Mouse (Mus musculus) monocyte, adult 5-6 weeks (primary cell): ENCODE measurements at regions not wholly inside any gene's neighbourhood (a gene's known extent, or its start where the extent isn't known, plus 50 kb on each side); places are given as distances from the start of the nearest gene placed in this dataset.

Source experiments
- ATAC-seq: fragments of 153-309, 156-312 bp; replicated peaks from 2 replicates; pipeline ENCODE4 v1.8.0; 2017; ENCODE audit warnings: mild to moderate bottlenecking; ENCODE audit not compliant: low TSS enrichment, insufficient number of reproducible peaks, severe bottlenecking, poor library complexity, low FRiP score

- no peak for ATAC-seq
Observed at GRCm38 (mm10) chr1:105463819-105464614, 107.5 kb upstream of the Rnf152 start.

GRCm38 (mm10) chr1:105462695-105463094 lies 106.2 kb upstream of the Rnf152 start:
- no peak for ATAC-seq

GRCm38 (mm10) chr1:105455783-105456182 lies 99.3 kb upstream of the Rnf152 start:
- 0 out of 2 replicates have a peak, but pooled peaks have one; percentile 47 for ATAC-seq

- ATAC-seq: no peak
Observed at GRCm38 (mm10) chr1:105454687-105455086, 98.2 kb upstream of the Rnf152 start.

GRCm38 (mm10) chr1:105446212-105446611 lies 89.7 kb upstream of the Rnf152 start:
- ATAC-seq: no peak

- ATAC-seq: no peak
Observed at GRCm38 (mm10) chr1:105443546-105443945, 87.0 kb upstream of the Rnf152 start.

- ATAC-seq: no peak
Observed at GRCm38 (mm10) chr1:105440296-105440695, 83.8 kb upstream of the Rnf152 start.

GRCm38 (mm10) chr1:105434631-105435403 lies 78.3 kb upstream of the Rnf152 start:
- ATAC-seq: 0 out of 2 replicates have a peak, but pooled peaks have one; percentile 43

- ATAC-seq: no peak
Observed at GRCm38 (mm10) chr1:105433949-105434348, 77.4 kb upstream of the Rnf152 start.

- ATAC-seq: no peak
Observed at GRCm38 (mm10) chr1:105431803-105432202, 75.3 kb upstream of the Rnf152 start.

- no peak for ATAC-seq
Observed at GRCm38 (mm10) chr1:105430712-105431111, 74.2 kb upstream of the Rnf152 start.

- ATAC-seq: no peak
Observed at GRCm38 (mm10) chr1:105428165-105428564, 71.7 kb upstream of the Rnf152 start.

GRCm38 (mm10) chr1:105426086-105426485 lies 69.6 kb upstream of the Rnf152 start:
- ATAC-seq: no peak

- ATAC-seq: no peak
Observed at GRCm38 (mm10) chr1:105423380-105423779, 66.9 kb upstream of the Rnf152 start.

- no peak for ATAC-seq
Observed at GRCm38 (mm10) chr1:105422945-105423344, 66.4 kb upstream of the Rnf152 start.

GRCm38 (mm10) chr1:105420374-105421046 lies 64.0 kb upstream of the Rnf152 start:
- no peak for ATAC-seq
